Mouse (Mus musculus) MN1 (cell line): ENCODE results near the gene Gdi1.

Source experiments
- DNase-seq: peaks from one replicate; pipeline ENCODE4 v3.0.0-alpha.2; 2016; ENCODE audit warnings: low spot score

The Gdi1 gene

DNA sequence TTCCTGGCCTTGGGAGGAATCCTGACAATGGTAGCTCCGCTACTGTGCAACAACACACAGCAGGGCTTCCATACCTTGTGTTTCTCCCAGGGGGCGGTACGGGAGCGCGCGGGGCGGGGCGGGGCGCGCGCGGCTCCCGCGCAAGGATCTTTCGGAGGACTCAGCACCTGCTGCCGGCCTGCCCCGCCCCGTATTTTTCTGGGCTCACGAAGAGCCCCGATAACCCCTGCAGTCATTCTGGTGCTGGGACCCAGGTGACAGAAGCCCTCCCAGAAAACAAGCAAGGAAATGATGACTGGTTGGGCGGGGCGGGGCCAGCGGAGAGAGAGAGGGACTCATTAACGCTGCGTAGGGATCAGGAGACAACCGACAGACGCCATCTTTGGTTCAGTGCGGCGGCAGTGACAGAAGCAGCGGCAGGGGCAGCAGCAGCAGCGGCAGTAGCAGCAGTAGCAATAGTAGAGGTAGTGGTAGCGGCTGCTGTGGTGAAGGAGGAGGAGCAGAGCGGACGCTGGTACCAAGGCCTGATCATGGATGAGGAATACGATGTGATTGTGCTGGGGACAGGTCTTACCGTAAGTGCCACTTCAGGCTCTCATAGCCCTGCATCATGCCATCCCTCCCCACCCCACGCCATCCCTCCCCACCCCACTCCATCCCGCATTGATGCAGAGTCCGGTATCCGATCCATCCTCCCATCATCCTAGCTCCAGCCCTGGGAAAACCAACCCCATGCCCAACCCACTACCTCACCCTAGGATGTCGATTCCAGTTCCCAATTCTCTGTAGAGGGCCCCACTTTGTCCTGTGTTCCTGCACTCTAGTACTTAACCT is at the start of gene Gdi1:
Gene Gdi1, plus strand, starts transcription at position 132 of the 834 bp plus-strand sequence.
- peak; percentile 83 for DNase-seq

DNA sequence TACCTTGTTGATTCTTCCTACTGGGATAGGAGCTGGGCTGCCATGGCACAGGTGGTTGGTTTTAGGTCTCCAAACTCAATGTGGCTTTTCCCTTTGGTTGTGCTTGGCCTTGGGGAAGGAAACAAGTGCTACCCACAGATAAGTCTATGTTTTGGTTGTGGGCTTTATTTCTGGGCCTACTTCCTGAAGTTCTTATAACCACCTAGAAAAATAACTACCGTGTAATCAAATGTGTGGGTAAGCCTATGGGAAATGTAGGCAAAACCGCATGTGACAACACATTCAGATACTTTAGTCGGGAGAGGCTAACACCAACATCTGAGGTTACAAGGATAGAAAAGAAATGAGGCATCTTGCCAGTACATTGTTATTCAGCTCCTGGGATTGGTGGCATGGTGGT is 47.1 kb upstream of the Gdi1 start:
- no peak for DNase-seq

DNA sequence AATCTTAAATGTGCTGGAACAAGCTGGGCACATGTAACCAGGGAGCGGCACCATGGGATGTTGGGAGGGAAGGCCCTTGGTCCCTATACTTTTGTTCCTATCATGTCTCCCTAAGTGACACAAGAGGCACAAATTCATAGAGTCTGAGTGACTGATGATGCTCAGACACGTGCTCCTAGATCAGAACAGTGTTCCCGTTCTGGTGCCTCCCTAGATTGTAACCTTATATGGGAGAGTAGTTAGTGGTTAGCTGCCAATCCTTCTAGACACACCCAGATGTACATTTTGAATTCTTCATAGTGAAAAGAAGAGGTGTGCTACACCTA is 35.1 kb upstream of the Gdi1 start:
- no peak for DNase-seq

DNA sequence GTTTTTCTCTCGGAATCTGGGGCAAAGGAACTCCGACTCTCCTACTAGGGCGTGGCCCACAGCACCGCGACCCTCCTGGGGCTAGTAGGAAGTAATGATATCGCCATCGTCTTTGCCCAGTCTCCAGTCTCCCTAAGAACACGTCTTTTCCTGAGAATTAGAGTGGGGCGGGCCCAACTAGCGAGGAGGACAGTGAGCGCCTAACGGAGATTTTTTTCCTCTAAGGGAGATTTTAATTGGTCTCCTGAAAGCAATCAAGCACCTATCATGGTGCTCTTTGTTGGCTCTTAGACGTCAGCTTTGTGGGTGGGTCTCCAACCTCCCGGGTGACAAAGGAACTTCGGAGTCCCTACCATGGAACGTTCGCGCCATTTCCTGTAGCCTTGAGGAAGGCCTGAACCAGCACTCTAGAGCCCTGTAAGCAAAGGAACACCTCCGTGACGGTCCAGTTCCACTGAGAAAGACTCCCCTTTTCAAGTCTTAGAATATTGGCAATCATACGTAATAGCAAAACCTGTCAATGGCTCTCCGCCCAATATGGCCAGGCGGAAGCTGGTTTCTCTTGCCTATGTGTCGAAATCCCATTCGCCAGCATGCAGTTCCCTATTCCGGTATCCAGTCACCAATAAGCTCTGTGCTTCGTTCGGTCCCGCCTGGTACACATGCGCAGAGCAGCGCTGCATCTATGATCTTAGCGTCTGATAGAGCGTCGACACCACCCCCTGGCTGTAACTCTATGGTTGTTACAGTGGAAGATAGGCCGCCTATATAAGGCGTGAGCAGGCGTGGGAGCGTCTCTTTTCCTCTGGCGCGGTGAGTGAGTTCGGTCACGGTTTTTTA is 34.5 kb upstream of the Gdi1 start, which contains the start of gene Rpl10:
Gene Rpl10, plus strand, starts transcription at position 751 of the 840 bp plus-strand sequence.
- peak; percentile 97 for DNase-seq

DNA sequence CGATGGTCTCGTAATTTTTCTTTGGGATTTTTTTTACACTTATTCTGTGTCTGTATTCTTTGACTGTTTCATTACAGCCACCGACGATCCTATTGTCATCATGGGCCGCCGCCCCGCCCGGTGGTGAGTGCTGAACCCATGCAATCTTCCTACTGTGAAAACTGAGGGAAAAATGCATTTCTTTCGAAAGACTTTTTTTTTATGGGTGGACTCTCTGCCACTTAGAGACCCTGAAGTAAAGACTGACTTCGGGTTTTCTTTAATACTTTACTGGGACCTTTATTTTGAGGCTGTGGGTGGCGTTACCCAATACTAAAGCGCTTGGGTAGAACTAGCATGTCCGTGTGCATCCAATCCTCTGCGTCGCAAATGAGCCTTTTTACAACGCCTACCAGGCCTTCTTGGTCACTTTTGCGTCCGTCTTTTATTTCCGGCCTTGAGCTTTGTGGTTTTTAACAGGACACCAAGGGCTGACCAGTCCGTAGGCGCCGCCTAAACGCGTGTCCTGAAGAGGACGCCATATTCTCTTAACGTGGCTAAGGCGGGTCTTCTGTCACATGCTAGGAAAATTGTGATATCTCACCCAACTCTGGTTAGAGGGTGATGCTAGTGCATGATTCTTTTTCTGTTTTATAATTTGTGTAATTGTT is 33.8 kb upstream of the Gdi1 start:
- peak; percentile 62 for DNase-seq

DNA sequence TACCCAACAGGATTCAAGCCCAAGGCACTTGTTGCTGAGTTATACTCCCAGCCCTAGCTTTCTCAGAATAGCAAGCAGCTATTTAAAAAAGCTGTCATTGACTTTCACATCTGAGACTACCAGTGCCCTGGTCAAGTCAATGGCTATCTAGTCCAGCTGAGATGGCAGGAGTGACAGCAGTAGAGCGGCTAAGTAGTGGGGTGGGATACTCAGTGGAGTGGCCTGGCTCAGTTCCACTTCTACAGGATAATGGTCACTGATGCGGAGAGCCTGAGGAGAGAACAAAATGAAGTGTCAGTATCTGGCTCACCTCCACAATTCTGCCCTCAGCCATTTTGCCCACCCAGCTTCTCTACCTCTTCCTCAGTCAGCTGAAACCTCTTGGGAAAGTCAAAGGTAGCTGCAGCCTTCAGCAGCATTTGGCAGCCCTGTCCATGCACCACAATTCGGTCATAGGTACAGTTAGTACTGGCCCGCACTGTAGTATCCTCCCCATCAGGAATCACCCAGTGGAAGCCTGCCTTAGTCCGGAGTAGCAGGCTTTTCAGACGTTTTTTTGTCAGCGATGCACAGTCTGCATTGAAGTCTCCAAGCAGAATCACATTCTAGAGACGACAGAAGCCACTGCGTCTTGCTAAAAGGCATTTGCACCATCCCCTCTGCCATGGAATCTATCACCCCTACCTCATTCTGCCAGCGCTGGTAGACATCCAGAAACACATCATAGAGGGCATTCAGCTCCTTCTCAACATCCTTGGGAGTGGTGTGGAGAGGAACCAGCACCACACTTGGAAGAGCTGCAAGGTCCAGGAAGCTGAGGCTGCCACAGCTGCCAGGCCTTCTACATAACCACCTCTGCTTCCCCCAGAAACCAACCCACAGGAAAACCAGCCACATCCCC is 31.1 kb upstream of the Gdi1 start:
- DNase-seq: peak; percentile 15

DNA sequence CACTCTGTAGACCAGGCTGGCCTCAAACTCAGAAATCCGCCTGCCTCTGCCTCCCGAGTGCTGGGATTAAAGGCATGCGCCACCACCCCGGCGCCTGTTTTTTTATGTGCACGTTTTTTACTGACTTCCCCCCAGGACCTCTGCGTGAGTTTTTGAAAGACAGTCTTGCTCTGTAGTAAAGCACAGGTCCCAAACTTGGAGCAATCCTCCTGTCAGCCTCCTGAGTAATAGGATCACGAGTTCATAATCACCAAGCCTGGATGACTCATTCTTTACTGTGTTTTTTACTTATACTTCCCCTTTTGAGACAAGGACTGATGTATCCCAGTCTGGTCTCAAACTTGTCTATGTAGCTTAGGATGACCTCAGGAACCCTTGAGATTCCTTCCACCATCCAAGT is 26.9 kb upstream of the Gdi1 start:
- peak; percentile 19 for DNase-seq

DNA sequence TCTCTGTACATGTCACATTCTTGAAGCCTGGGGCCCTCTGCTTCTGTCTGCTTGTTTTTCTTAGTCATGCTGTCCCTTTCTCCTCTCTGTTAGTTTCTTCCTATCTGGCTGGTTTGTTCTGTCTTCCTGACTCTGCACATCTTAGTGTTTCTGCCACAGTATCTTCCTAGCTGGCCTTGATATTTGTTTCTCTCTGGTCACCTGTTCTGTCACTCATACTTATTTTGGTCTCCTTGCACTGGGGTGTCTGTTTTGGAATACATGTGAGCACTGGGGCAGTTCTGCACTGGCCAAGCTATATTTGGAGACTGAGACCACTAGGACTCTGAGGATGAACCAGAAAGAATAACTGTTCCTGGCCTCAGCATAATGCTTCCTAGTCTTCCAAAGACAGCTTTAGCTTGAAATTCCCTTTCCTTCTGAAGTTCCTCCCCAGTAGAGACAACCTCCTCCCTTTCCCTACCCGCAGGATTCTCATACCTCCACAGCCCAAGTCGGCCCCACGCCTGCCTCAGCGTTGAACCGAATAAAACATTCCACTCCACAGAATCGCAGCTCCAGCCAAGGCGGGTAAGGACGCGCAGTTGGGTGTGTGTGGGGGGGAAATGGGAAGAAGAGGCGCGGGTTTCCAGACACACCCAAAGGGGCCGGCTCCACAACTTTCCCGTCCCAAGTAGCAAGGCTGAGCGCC is 23.6 kb upstream of the Gdi1 start:
- DNase-seq: no peak

DNA sequence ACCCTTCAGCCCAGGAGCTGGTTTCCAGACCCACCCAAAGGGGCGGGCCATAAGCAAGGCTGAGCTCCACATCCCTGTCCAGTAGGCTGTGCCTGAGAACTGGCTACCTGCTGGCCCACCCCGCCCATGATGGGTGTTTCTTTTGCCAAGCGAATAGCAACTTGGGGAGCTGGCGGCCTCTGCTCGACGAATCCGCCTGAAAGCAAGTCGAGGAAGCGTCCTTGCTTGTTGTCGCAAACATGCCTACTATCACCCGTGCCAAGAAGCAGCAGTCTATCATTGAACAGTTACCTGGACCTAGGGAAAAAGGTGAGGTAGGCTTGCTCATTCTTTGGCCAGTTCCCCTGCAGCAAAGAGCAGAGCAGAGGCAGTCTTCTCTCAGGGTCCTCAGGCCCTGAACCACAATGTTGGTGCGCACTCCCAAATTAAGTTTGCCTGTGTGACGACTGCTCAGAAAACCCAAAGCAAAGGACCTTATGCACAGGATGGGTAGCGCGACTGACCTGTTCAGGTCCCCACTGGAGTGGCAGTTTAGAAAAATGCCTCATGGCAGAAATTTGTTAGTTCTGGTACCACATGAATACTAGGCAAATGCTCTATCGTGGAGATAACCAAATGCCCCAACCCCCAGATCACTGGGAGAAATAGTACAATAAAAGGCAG is 22.9 kb upstream of the Gdi1 start, which contains the start of the genes Taz and Dnase1l1:
Gene Taz, plus strand, starts transcription at position 181 of the 663 bp plus-strand sequence.
Gene Dnase1l1, minus strand, starts transcription at position 606 of the 663 bp plus-strand sequence.
- DNase-seq: peak; percentile 84

DNA sequence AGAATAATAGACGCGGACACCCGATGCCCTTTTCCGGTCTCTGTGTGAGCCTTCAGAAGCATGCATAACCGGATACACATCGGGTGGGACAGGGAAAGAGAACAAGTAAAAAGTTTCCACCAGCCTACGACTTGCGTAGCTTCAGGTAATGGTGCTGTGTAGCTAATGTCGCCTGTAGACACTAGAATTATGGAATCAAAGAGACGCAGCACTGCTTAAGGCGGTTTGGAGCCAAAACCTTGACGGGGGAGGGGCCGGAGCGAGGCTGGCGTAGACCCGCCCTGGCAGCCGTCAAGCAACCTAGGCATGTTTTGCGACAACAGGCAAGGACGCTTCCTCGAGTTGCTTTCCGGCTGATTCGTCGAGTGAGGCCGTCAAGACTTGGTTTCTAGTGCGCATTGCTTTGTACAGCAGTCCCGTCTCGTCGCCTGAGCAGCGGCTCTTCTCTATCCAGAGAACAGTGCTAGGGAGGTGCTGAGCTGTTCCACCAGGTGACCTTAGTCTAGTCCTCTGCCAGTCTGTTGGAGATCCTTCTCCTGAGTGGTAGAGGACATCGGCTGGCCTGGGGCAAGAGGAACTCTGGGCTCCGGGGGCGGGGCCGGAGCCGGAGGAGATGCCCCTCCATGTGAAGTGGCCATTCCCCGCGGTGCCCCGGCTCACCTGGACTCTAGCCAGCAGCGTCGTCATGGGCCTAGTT is 22.3 kb upstream of the Gdi1 start:
- DNase-seq: peak; percentile 92

DNA sequence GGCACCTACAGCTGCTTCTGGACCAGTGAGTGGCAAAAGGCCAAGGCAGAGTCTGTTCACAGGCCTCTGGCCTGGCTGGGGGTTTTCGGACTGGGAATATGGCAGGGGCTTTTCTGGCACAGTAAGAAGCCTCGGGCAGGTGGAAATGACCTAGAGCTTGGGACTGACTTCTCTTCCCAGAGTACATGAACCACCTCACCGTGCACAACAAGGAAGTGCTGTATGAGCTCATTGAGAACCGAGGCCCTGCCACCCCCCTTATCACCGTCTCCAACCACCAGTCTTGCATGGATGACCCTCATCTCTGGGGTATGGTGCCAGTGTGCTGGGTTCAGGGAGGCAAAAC is 21.7 kb upstream of the Gdi1 start:
- no peak for DNase-seq

DNA sequence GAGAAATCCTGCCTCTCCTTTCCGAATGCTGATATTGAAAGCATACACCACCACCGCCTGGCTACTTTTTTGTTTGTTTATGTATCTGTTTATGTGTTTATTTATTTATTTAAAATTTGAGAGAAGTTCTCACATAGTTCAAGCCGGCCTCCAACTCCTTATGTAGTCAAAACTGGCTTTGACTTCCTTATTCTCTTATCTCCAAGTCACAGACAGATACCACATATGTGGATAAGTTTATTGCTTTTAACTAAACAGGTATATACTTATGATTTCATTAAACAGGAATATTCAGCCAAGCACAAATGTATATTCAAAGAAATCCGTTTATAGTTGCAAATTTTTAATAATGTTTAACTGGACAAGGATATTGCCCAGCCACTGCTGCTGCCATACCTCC is 11.4 kb upstream of the Gdi1 start:
- DNase-seq: no peak

DNA sequence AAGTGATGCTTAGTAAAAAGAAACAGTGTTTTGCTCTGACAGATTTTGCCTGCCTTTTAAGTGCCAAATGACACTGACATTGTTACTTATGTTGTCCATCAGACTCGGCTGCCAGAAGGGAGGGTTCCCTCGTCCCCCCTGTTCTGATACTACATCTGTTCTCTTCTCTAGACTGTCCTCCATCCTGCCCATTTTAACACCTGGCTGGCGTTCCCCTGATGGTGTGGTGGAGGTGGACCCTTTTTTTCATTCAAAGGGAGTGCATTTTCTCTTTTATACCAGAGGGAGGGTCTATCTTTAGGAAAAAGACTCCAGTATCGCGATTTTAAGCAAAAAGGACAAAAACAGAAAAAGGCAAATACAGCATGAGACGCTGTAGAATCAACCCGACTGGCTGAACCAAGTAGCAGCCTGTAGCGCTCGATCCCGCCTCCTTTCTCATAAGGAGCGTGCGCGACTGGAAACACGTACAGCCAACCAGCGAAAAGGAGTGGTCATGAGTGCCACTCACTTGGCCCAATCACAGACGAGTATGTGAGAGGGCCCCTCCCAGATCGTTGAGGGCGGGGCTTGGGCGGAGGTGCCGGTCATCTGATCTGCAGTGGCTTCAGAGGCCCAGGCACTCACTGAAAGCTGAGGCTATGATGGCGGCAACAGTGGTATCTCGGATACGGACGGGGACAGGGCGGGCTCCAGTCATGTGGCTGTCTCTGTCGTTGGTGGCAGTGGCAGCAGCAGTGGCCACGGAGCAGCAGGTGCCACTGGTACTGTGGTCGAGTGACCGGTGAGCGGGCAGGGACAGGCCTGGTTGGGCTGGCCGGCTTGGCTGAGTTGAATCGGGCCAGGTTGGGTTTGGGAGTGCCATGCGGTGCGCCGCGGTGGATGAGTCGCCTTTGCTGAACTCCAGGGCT is 8.0 kb upstream of the Gdi1 start, which contains the start of gene Atp6ap1:
Gene Atp6ap1, plus strand, starts transcription at position 560 of the 911 bp plus-strand sequence.
- peak; percentile 96 for DNase-seq

DNA sequence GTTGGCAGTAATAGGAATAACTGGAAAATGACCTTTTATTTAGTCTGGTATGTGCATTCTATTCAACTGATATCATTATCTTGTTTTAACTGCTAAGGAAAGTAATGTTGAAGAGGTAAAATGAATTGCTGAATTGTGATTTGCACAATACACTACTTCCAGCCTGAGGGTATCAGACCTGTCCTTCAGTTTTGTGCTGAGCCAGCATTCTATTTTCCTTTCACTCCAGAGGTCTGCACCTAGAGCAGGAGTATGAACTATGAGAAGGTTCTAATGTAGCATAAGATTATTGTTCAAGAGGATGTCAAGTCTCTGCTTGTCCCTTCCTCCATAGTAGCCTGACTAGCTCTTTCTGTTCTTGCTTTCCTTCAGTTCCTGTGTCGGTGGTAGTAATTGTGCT is 6.5 kb upstream of the Gdi1 start:
- DNase-seq: no peak

DNA sequence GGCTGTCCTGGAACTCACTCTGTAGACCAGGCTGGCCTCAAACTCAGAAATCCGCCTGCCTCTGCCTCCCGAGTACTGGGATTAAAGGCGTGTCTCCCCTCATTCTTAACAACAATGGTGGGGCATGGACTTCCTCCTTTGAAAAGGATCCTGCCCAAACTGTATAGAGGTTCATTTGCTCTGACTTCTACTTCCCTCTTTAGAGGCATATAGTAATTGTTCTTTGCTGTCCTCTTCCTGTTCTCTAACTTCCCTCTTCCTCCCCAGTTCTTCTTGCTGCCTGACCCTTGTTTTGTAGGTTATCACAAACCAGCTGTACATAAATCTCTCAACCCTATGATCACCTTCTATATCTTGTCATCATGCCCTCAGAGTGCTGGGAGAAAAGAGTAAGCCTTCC is 5.1 kb upstream of the Gdi1 start:
- DNase-seq: no peak

DNA sequence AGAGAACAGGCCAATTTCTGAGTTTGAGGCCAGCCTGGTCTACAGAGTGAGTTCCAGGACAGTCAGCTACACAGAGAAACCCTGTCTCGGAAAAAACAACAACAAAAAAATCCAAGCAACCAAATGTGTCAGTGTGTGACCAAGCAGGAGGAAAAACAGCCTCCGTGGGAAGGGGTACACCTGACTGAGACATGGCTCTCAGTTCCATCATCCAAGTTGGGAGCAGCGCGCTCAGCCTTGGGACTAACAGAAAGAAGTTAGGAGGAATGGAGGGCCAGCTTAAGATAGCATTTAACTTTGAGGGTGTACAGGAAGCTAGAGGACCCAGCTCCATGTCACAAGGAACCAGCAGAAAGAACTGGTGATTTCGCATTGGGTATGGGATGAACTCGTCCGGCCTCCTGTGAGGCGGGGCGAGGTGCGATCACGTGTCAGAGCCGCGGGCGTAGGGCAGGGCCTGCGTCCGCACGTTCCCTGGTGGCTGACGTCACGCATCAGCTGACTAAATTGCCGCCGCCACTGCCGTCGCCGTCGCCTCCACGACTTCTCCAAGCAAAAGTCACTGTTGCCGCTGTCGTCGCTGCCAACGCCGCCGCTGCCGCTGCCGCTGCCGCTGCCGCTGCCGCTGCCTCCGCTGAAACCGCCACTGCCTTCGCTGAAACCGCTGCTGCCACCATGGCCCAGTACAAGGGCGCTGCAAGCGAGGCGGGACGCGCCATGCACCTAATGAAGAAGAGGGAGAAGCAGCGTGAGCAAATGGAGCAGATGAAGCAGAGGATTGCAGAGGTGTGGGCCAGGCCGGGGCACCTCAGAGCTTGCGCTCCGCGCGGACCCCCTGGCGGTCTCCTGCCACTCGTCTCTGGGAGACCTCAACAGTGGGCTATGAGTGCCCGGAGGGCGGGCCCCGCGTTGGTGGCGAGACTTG is 8.0 kb downstream of the Gdi1 start, which contains the start of gene Fam50a:
Gene Fam50a, plus strand, starts transcription at position 494 of the 925 bp plus-strand sequence.
- peak; percentile 89 for DNase-seq

DNA sequence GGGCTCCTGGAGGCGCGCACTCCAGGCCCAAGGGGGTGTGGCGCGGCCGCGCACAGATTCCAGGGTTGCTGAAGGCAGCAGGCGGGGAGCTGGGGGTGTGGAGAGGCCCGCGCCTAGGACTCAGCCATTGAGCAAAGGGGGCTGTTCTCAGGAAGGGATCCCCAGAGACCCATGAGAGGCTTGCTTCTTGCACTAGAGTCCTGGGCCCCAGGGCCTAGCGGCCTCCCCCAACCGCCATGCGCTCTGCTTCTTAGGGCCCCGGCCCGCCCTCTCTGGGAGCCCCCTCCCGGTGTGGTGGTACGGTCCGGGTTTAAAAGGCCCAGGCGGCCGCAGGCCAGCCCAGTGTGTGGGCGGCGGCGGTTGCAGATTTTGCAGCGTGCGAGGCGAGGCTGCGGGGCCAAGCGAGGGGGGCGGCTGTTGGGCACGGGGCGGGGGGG is 23.9 kb downstream of the Gdi1 start, which contains the start of gene Plxna3:
Gene Plxna3, plus strand, starts transcription at position 342 of the 437 bp plus-strand sequence.
- peak; percentile 84 for DNase-seq
